Mouse (Mus musculus) ES-Bruce4 (cell line): ENCODE results near the gene Kdm4c.

Experiments used
- CTCF ChIP-seq: IDR thresholded peaks from one replicate; pipeline ENCODE4 v1.8.1; 2011; ENCODE audit warnings: low read depth, low read length
- EP300 ChIP-seq: IDR thresholded peaks from 2 replicates; pipeline ENCODE4 v1.6.1; 2011; ENCODE audit warnings: low read depth, low read length; ENCODE audit not compliant: insufficient read depth

DNA sequence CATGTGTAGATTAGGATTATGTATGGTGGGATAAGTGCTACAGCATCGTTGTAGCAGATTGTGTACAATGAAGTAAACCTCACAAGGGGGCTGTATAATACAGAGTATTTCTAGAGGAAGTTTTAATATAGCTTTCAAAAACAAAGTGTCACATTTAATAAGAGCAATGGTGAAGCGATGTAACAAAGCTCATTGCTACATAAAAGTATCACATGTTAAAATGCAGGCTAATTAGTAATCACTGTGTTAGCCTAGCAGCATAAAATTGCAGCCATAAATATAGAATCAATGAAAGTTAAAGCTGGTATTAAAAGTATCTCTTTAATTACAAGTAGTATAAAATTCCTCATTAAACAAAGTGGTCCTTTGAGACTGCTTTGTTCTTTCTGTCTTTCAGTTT lies 150.9 kb downstream of the Kdm4c start:
- no peak for TF ChIP-seq CTCF
- no peak for TF ChIP-seq EP300
